Mouse (Mus musculus) ES-E14 (cell line): ENCODE data around the gene Icmt. TPM values are rescaled to one million over a fixed set of nuclear protein-coding genes. Genes with fewer than 3 reads are reported as not detected.
A peak's percentile ranks its signal among the peaks of the same experiment; 100 is the strongest.

Experiments
- DNase-seq: peaks from one replicate; pipeline ENCODE4 v3.0.0-alpha.2; 2013; ENCODE audit warnings: low read depth, low spot score
- H3K27ac ChIP-seq: 2 replicates; pipeline ENCODE4 v1.5.1; 2012; ENCODE audit warnings: low read depth, mild to moderate bottlenecking, low read length, moderate library complexity, mixed read lengths; ENCODE audit not compliant: poor library complexity, insufficient read depth, severe bottlenecking
- H3K36me3 ChIP-seq: 2 replicates; pipeline ENCODE4 v1.6.1; 2012; ENCODE audit warnings: mild to moderate bottlenecking, low read length, moderate library complexity, mixed read lengths; ENCODE audit not compliant: control insufficient read depth, poor library complexity, insufficient read depth, severe bottlenecking
- H3K4me1 ChIP-seq, 2 experiments: fragments of 150-350 bp in 1 of 2; sonication (generic) in 1 of 2; 2 replicates each; pipeline ENCODE4 v1.6.1; 2012; ENCODE audit warnings: low read length in 2 of 2, mild to moderate bottlenecking in 1 of 2, mixed read lengths in 1 of 2; ENCODE audit not compliant: control insufficient read depth in 2 of 2, insufficient read depth in 2 of 2, poor library complexity in 1 of 2
- H3K4me3 ChIP-seq, 2 experiments: fragments of 150-350 bp in 1 of 2; sonication (generic) in 1 of 2; 2 replicates each; pipeline ENCODE4 v1.5.1; 2012; ENCODE audit warnings: low read length in 2 of 2, low read depth in 1 of 2, mild to moderate bottlenecking in 1 of 2, mixed read lengths in 1 of 2; ENCODE audit not compliant: insufficient read depth in 1 of 2, poor library complexity in 1 of 2, severe bottlenecking in 1 of 2
- H3K9ac ChIP-seq: 2 replicates; pipeline ENCODE4 v1.6.1; 2012; ENCODE audit warnings: low read depth, mild to moderate bottlenecking, low read length, mixed read lengths; ENCODE audit not compliant: poor library complexity, insufficient read depth, severe bottlenecking
- H3K9me3 ChIP-seq: fragments of 150-350 bp; sonication (generic); 2 replicates; pipeline ENCODE4 v1.6.1; 2012; ENCODE audit warnings: low read depth, mild to moderate bottlenecking, low read length; ENCODE audit not compliant: control insufficient read depth, insufficient read depth
- CHD2 ChIP-seq: IDR thresholded peaks from 2 replicates; pipeline ENCODE4 v1.6.1; 2014; ENCODE audit warnings: mild to moderate bottlenecking, low read depth, low read length, inconsistent platforms
- HCFC1 ChIP-seq: IDR thresholded peaks from 2 replicates; pipeline ENCODE4 v1.6.1; 2012; ENCODE audit warnings: low read length, inconsistent platforms, borderline replicate concordance; ENCODE audit not compliant: insufficient read depth
- MAFK ChIP-seq: IDR thresholded peaks from 2 replicates; pipeline ENCODE4 v1.6.1; 2014; ENCODE audit warnings: mild to moderate bottlenecking, low read depth, low read length, inconsistent platforms; ENCODE audit not compliant: insufficient read depth
- ZC3H11A ChIP-seq: IDR thresholded peaks from 2 replicates; pipeline ENCODE4 v1.6.1; 2012; ENCODE audit warnings: low read depth, mild to moderate bottlenecking, inconsistent platforms, low read length, borderline replicate concordance
- ZNF384 ChIP-seq: IDR thresholded peaks from 2 replicates; pipeline ENCODE4 v1.6.1; 2012; ENCODE audit warnings: low read depth, low read length, inconsistent platforms
- in situ Hi-C, 2 experiments: fragments of 600-800 bp; cut with MboI; formaldehyde crosslinking; loops; one replicate each; pipeline ENCODE4 v1.15.1; 2025; ENCODE audit warnings: low sequenced_read_pairs in 2 of 2, inconsistent platforms in 1 of 2; ENCODE audit not compliant: unreplicated experiment in 2 of 2
- total RNA-seq: library from RNA; depleted of rRNA; stranded (reverse); fragments of 300-350 nt; gene quantifications from 2 replicates; pipeline ENCODE4 v1.2.3, GENCODE M21; 2012

Icmt gene
- total RNA-seq, 1 experiment = 47.7 TPM

- H3K9ac ChIP-seq = peak overlapping the region; percentile 41; the same call in 1 of the 2 replicates
- no peak overlapping the region for H3K27ac ChIP-seq
- TF ChIP-seq ZNF384 = no peak
- no peak for TF ChIP-seq MAFK
- no peak for TF ChIP-seq CHD2
- no peak for TF ChIP-seq HCFC1
- TF ChIP-seq ZC3H11A = no peak
- H3K36me3 ChIP-seq = peaks cover 11% of the 10 kb centered on the region
- peaks cover 4 to 28% of the 10 kb centered on the region in 2 experiments; a peak in 3 of 4 replicates for H3K4me1 ChIP-seq
- in situ Hi-C loops = no loop called here
- H3K9me3 ChIP-seq = no peaks in the 10 kb centered on the region
- no peak for DNase-seq
- H3K4me3 ChIP-seq = no peak overlapping the region
Measured at GRCm38 (mm10) chr4:152295916-152296315, 1.1 kb upstream of the Icmt start.

GRCm38 (mm10) chr4:152296371-152296770 is 656 bp upstream of the Icmt start:
- Histone ChIP-seq H3K4me3 (peak overlapping the region; percentile 71 to 84), H3K4me1 (peaks cover 4 to 25% of the 10 kb centered on the region in 2 experiments; a peak in 3 of 4 replicates), H3K9me3 (no peaks in the 10 kb centered on the region), H3K36me3 (peaks cover 11% of the 10 kb centered on the region), H3K9ac (peak overlapping the region; percentile 76; the same call in 1 of the 2 replicates), H3K27ac (no peak overlapping the region; the same call in 1 of the 2 replicates)
- no peak for DNase-seq
- TF ChIP-seq ZC3H11A (no peak), MAFK (no peak), CHD2 (no peak), ZNF384 (no peak), HCFC1 (no peak)
- in situ Hi-C loops = no loop called here

GRCm38 (mm10) chr4:152298836-152299235 is 1.8 kb downstream of the Icmt start:
- DNase-seq = no peak
- peaks cover 23% of the 10 kb centered on the region for H3K36me3 ChIP-seq
- in situ Hi-C loops = no loop called here

GRCm38 (mm10) chr4:152300375-152300774 is 3.3 kb downstream of the Icmt start:
- Histone ChIP-seq H3K9ac (no peak overlapping the region), H3K9me3 (no peaks in the 10 kb centered on the region), H3K4me3 (no peak overlapping the region), H3K27ac (no peak overlapping the region), H3K4me1 (peaks cover 4 to 6% of the 10 kb centered on the region in 2 experiments; a peak in 1 of 4 replicates), H3K36me3 (peaks cover 32% of the 10 kb centered on the region)
- DNase-seq = no peak
- in situ Hi-C loops = no loop called here
- no peak for TF ChIP-seq ZNF384
- TF ChIP-seq HCFC1 = no peak
- no peak for TF ChIP-seq CHD2
- TF ChIP-seq ZC3H11A = no peak
- no peak for TF ChIP-seq MAFK

More at GRCm38 (mm10) chr4:152298836-152299235, 1.8 kb downstream of the Icmt start:
- H3K9ac ChIP-seq = peak overlapping the region; percentile 26; the same call in 1 of the 2 replicates
- H3K27ac ChIP-seq = no peak overlapping the region
- no peak for TF ChIP-seq MAFK
- H3K4me3 ChIP-seq = no peak overlapping the region
- H3K9me3 ChIP-seq = no peaks in the 10 kb centered on the region
- peaks cover 4 to 10% of the 10 kb centered on the region in 2 experiments; a peak in 1 of 4 replicates for H3K4me1 ChIP-seq

- in situ Hi-C loops = no loop called here
- H3K9ac ChIP-seq = no peak overlapping the region
- peaks cover 32% of the 10 kb centered on the region for H3K36me3 ChIP-seq
- no peak overlapping the region for H3K27ac ChIP-seq
- no peak overlapping the region for H3K4me3 ChIP-seq
- TF ChIP-seq ZC3H11A = no peak
- TF ChIP-seq ZNF384 = no peak
- no peak for TF ChIP-seq CHD2
- TF ChIP-seq HCFC1 = no peak
- H3K9me3 ChIP-seq = no peaks in the 10 kb centered on the region
- H3K4me1 ChIP-seq = 0 out of 4 replicates have a peak, but pooled peaks cover 3 to 4% of the 10 kb centered on the region in 2 experiments
- DNase-seq = no peak
Measured at GRCm38 (mm10) chr4:152302012-152302411, 5.0 kb downstream of the Icmt start.
